ENCODE assay signal across 20 mouse cellular contexts in genomic region chr16:39058869-39059268, GRCm38 (mm10).
A peak's percentile ranks its signal among the peaks of the same experiment; 100 is the strongest.
DNase-seq lines count a peak whose midpoint lies in the region; TF ChIP-seq lines count a peak whose summit lies in the region.
"Had no signal": no experiment of that assay in that cellular context is flagged by ENCODE, and none has a peak within 500 bp of the region (broad histone marks: within the 10 kb centered on the region; RNA-seq: fewer than 3 reads in every experiment).

No protein-coding gene starts in this region.

- DNase-seq in A20 (ENCODE audit: low read depth, low spot score) (peak; percentile 24), MEL (ENCODE audit: low read depth, low spot score) (peak; percentile 5), ZHBTc4 (ENCODE audit: low read depth, low spot score) (peak; percentile 24)
- DNase-seq in ovary, postnatal 36 days (ENCODE audit: low spot score), result no peak
- DNase-seq in neural tube, embryonic 10.5 days (ENCODE audit: extremely low spot score, low spot score), result no peak
- DNase-seq: adrenal gland, adult 8-10 months; adrenal gland, postnatal 14 days; adrenal gland, postnatal 36 days; B cell, adult 2 months; cerebellum, adult 11-12 months; cerebellum, adult 2 months; cerebellum, adult 9-10 months; cerebellum, postnatal 10 days; cerebellum, postnatal 25 days; forebrain, postnatal 0 days had no signal

- no peaks in the 10 kb centered on the region for H3K9me3 ChIP-seq in MEL (replicated peaks; ENCODE audit: insufficient read depth, low read length)
- H3K9me3 ChIP-seq: embryonic facial prominence, embryonic 10.5 days; embryonic facial prominence, embryonic 12.5 days; forebrain, embryonic 13.5 days; forebrain, embryonic 15.5 days had no signal

- no peaks in the 10 kb centered on the region for H3K36me3 ChIP-seq in MEL (ENCODE audit: control insufficient read depth in 1 of 2, insufficient read depth in 2 of 2, low read length in 2 of 2)
- H3K36me3 ChIP-seq: embryonic facial prominence, embryonic 10.5 days; embryonic facial prominence, embryonic 12.5 days; forebrain, embryonic 15.5 days had no signal

- H3K4me1 ChIP-seq in MEL (ENCODE audit: control insufficient read depth in 1 of 2, insufficient read depth in 2 of 2, low read length in 2 of 2), result peaks cover 0 to 6% of the 10 kb centered on the region in 2 experiments; a peak in 1 of 4 replicates
- H3K4me1 ChIP-seq: forebrain, embryonic 13.5 days had no signal

- TF ChIP-seq POLR2A in MEL (IDR thresholded peaks at IDR 0.05; ENCODE audit: control insufficient read depth in 1 of 2, insufficient read depth in 1 of 2, low read depth in 1 of 2, low read length in 2 of 2, poor library complexity in 1 of 2), result no peak

- no peak for TF ChIP-seq EP300 in MEL (IDR thresholded peaks at IDR 0.05; ENCODE audit: low read depth in 1 of 2, low read length in 2 of 2)

- no peak overlapping the region for H3K27ac ChIP-seq in MEL (ENCODE audit: control insufficient read depth, low read depth, low read length)
- H3K27ac ChIP-seq: embryonic facial prominence, embryonic 10.5 days; embryonic facial prominence, embryonic 12.5 days; forebrain, embryonic 13.5 days; forebrain, embryonic 15.5 days had no signal

- TF ChIP-seq RAD21 in MEL (IDR thresholded peaks at IDR 0.05; ENCODE audit: low read depth, low read length), result no peak

- no peak overlapping the region for H3K9ac ChIP-seq in MEL (ENCODE audit: control insufficient read depth, low read depth, low read length, poor library complexity, severe bottlenecking)
- H3K9ac ChIP-seq: embryonic facial prominence, embryonic 12.5 days; forebrain, embryonic 13.5 days; forebrain, embryonic 15.5 days; forebrain, postnatal 0 days had no signal

- TF ChIP-seq CTCF in MEL (IDR thresholded peaks at IDR 0.05 in 2 of 3, conservative IDR thresholded peaks at IDR 0.05 in 1 of 3; ENCODE audit: control insufficient read depth in 1 of 3, insufficient read depth in 1 of 3, low read depth in 2 of 3, low read length in 3 of 3, poor library complexity in 1 of 3, severe bottlenecking in 1 of 3), result no peak

- no peak overlapping the region for H3K4me3 ChIP-seq in MEL (ENCODE audit: control insufficient read depth in 1 of 2, insufficient read depth in 1 of 2, low read depth in 2 of 2, low read length in 2 of 2)
- H3K4me3 ChIP-seq: embryonic facial prominence, embryonic 10.5 days; embryonic facial prominence, embryonic 12.5 days; forebrain, embryonic 13.5 days; forebrain, embryonic 15.5 days had no signal

- H3K79me2 ChIP-seq in MEL (ENCODE audit: control insufficient read depth, insufficient read depth, low read length, poor library complexity), result no peaks in the 10 kb centered on the region

- no peaks in the 10 kb centered on the region for H3K27me3 ChIP-seq in MEL (ENCODE audit: control insufficient read depth in 1 of 2, insufficient read depth in 2 of 2, low read length in 2 of 2)
- H3K27me3 ChIP-seq: forebrain, embryonic 13.5 days; forebrain, embryonic 15.5 days; Patski had no signal

TF ChIP-seq in MEL, 35 proteins besides CTCF, POLR2A, EP300 and RAD21:
- TF ChIP-seq HCFC1 (IDR thresholded peaks at IDR 0.05; ENCODE audit: low read depth, low read length) (no peak), MAZ (IDR thresholded peaks at IDR 0.05; ENCODE audit: low read depth, low read length) (no peak), USF2 (IDR thresholded peaks at IDR 0.05; ENCODE audit: borderline replicate concordance in 1 of 2, insufficient read depth in 1 of 2, low read depth in 1 of 2, low read length in 2 of 2) (no peak), TAL1 (IDR thresholded peaks at IDR 0.05; ENCODE audit: low read length) (no peak), ZKSCAN1 (IDR thresholded peaks at IDR 0.05; ENCODE audit: low read depth, low read length) (no peak), TCF12 (IDR thresholded peaks at IDR 0.05; ENCODE audit: low read depth, low read length) (no peak), NRF1 (IDR thresholded peaks at IDR 0.05; ENCODE audit: insufficient read depth, low read depth, low read length, poor library complexity, severe bottlenecking) (no peak), ELF1 (IDR thresholded peaks at IDR 0.05; ENCODE audit: low read depth, low read length) (no peak), E2F4 (IDR thresholded peaks at IDR 0.05; ENCODE audit: borderline replicate concordance, low read depth, low read length) (no peak), GABPA (IDR thresholded peaks at IDR 0.05; ENCODE audit: low read depth, low read length) (no peak), MAFK (IDR thresholded peaks at IDR 0.05; ENCODE audit: borderline replicate concordance, low read depth, low read length) (no peak), TBP (IDR thresholded peaks at IDR 0.05; ENCODE audit: low read depth, low read length) (no peak), ETS1 (IDR thresholded peaks at IDR 0.05; ENCODE audit: low read depth, low read length) (no peak), KAT2A (conservative IDR thresholded peaks at IDR 0.05; ENCODE audit: low read depth, low read length) (no peak), ZNF384 (IDR thresholded peaks at IDR 0.05; ENCODE audit: low read depth, low read length) (no peak), ZMIZ1 (IDR thresholded peaks at IDR 0.05; ENCODE audit: low read depth, low read length) (no peak), BHLHE40 (IDR thresholded peaks at IDR 0.05; ENCODE audit: borderline replicate concordance, low read depth, low read length) (no peak), RCOR1 (IDR thresholded peaks at IDR 0.05; ENCODE audit: low read depth, low read length) (no peak), SMC3 (IDR thresholded peaks at IDR 0.05; ENCODE audit: low read depth, low read length) (no peak)
TF ChIP-seq in MEL: peak in this region for 0.

Comparison
In these comparisons a context has a peak if more than half of its experiments do, and no peak if none do; other contexts are left out.
1. DNase-seq: peak in A20 (single experiment), MEL (single experiment) and ZHBTc4 (single experiment); none in ovary, postnatal 36 days (single experiment) and neural tube, embryonic 10.5 days (single experiment).